Mouse (Mus musculus): ENCODE measurements around the gene Zfp985. TPM values are rescaled to one million over a fixed set of nuclear protein-coding genes. Genes with fewer than 3 reads are reported as not detected.

The Zfp985 gene
- polyA plus RNA-seq (2012; rRNA removed) = not detected in 2 replicates

DNA sequence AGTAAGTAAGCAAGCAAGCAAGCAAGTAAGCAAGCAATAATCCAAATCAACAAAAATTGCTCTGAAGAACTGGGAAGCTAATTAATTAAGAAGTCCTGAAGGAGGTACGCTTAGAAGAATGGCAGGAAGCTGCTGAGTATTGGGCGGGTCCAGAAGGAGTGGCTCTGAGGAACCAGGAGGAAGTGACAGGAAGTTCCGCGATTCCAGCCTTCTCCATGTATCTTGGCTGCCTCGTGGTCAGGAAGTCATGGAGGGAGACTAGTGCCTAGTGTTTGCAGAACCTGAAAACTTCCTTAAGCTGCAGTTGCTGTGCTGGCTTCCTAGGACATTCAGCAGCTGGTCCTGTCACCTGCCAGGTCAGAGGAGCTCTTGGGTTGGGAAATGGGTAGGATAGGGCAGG lies at the start of gene Zfp985:
Gene Zfp985 (plus strand): TSS at position 207 of the 400 bp plus-strand sequence.

DNA sequence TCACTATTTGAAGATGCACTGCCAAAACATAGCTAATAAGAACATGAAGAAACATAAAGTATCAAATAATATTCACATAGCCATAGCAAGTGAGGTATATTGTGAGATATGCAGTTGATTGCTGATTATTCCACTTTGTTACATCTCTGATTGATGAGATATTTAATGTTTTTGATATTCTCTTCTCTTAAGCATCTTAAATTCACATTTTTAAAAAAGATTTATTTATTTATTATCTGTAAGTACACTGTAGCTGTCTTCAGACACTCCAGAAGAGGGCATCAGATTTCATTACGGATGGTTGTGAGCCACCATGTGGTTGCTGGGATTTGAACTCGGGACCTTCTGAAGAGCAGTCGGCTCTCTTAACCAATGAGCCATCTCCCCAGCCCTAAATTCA lies 13.2 kb upstream of the Zfp985 start, which contains the start of gene Gm16503:
Gene Gm16503 (plus strand): TSS at position 301 of the 400 bp plus-strand sequence.

Other genes with a start within 250 kb of the Zfp985 start
- gene Zfp988, start 247.6 kb upstream of the Zfp985 start, polyA plus RNA-seq (2012; rRNA removed) = not detected in 2 replicates
- not detected in 2 replicates for gene Zfp978, start 192.0 kb upstream of the Zfp985 start, polyA plus RNA-seq (2012; rRNA removed)
- not detected in 2 replicates for gene Zfp982, start 60.9 kb upstream of the Zfp985 start, polyA plus RNA-seq (2012; rRNA removed)
- gene Gm16503, start 13.1 kb upstream of the Zfp985 start, polyA plus RNA-seq (2012; rRNA removed) = 0.03 TPM in 1 of 2 replicates, not detected in the other
- gene Zfp979, start 89.2 kb downstream of the Zfp985 start, polyA plus RNA-seq (2012; rRNA removed) = 0.09 TPM in 1 of 2 replicates, not detected in the other
- gene Zfp534, start 149.3 kb downstream of the Zfp985 start, polyA plus RNA-seq (2012; rRNA removed) = not detected in 2 replicates